Mouse (Mus musculus) adrenal gland, adult (tissue): Measurements from ENCODE around the gene Syndig1.

Experiments used
- DNase-seq, 2 experiments: peaks; one replicate each; pipeline ENCODE4 v3.0.0; 2022 to 2023; ENCODE audit warnings: low spot score in 1 of 2; ENCODE audit not compliant: inconsistent age in 2 of 2

Syndig1 gene

GRCm38 (mm10) chr2:149828911-149829310 is at the start of gene Syndig1:
Syndig1 (plus strand) TSS chr2:149829211.
- no peak for DNase-seq

GRCm38 (mm10) chr2:149798613-149799012 is 30.4 kb upstream of the Syndig1 start:
- no peak for DNase-seq

DNA sequence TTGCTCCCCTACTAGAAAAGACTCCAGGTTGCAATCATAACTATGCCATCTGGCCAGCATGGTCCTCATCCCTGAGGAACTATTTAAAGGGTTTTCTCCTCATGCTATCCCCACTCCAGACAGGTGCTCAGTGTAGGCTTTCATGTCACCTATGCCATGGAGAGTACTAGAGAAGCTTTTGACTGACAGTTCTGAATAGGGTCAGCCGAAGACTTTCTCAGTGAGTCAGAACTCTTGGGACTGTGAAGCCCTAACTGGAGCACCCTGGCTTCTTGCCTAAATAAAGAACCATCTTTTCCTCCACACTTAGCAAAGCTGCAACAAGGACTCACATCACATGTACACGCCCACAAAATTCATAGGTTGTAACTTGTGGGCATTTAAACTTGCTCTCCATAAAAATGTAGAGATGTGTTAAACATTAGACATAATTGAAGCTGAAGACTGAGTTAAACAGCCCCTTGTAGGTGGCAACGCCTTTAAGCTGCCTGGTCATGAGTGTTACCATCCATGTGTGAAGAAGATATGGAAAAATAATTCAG is 24.3 kb upstream of the Syndig1 start:
- no peak for DNase-seq

DNA sequence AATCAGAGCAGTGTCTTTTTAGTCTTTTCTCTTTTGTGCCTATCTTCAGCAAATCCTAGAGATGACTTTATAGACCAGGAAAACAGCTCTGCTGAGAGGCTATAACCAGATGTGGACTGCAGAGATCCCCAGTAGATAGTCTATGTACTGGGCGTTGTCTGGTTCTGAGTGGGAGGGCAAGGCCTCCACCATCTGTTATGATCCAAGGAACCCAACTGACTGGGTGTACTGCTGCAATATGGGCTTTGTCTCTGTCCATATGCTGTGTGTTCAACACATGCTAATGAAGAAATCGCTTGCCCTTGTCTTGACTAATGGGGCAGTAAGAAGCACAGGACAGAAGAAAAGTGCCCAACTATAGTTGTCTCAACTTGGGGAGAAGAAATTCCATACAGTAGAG is 23.8 kb upstream of the Syndig1 start:
- DNase-seq: no peak

DNA sequence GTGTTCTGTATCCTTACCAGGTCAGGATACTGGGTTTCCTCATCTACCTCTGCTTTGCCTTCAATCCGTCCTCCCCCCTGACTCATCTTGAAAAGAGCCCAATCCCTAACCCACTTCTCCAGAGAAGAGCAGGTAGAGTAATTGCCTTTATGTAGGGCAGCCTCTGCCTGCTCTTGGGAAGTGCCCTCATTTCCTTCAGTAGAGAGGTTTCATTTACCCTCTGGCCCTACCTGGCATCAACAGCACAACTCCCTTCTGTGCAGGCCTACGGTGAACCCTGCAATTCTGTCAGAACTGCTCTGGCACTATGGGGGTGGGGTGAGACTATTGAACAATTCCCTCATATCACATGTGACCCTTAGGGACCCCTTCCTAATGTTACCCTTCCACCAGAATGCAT is 16.1 kb upstream of the Syndig1 start:
- no peak for DNase-seq

DNA sequence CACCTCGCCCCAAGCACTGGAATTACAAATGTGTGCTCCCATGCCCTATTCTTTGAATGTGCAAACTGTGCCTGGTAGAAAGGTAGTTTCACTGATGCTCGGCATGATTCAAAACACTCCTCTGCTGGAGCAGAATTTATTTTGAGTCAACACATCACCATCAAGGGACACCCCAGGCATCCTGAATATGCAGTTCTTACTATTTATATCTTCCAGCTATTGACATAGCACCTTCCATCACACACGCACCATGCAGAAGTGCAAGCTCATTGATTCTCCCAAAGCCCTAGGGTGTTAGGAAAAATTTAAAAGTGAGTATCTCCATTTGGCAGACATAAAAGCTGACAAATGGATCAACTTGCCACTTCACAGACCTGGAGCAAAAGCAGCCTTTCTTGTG is 10.6 kb upstream of the Syndig1 start:
- DNase-seq: no peak

GRCm38 (mm10) chr2:149819751-149820150 is 9.3 kb upstream of the Syndig1 start:
- DNase-seq: no peak

- no peak for DNase-seq
Observed at GRCm38 (mm10) chr2:149820201-149820600, 8.8 kb upstream of the Syndig1 start.

- peak in 1 of 2 experiments; percentile 25 for DNase-seq
Observed at GRCm38 (mm10) chr2:149829955-149830535, 1.0 kb downstream of the Syndig1 start.

- peak; percentile 28 to 55 for DNase-seq
Observed at GRCm38 (mm10) chr2:149830536-149831458, 1.8 kb downstream of the Syndig1 start, which contains the start of gene C530025M09Rik. C530025M09Rik (minus strand) TSS chr2:149831213.

DNA sequence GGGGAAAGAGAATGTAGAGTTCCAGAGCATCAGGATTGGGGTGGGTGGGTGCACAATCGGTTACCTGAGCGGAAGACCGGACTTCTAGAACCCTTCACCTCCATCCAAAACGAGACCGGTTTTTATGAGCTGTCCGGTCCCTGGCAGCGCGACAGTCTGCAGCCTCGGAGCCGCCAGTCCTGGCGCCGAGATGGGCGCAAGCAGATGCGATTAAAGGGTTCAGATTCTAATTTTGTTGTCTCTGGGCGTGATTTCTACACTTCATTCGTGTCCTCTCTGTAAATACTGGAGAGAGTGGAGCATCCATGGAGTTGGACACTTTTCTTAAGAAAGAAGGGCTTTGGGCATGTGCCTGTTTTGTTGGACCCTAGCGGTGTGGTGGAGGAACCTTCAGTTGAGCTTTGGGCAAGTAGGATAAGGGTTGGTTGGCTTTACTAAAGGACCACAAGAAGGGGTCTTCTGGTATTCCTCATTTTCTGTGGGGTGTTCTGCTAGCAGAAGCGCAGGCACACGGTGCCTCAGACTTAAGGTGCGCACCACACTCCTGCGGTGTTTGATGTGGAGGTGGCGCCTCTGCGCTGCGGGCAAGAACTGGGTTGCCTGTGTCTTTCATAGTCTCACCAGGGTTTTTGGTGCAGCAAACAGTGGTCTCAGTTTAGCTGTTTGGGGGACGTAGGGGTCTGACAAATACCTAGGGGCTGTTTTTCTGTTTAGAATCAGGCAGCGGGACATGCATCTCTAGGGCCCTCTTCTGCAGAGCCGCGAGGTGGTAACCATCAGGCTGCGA is 2.6 kb downstream of the Syndig1 start:
- peak in 1 of 2 experiments; percentile 35 for DNase-seq

DNA sequence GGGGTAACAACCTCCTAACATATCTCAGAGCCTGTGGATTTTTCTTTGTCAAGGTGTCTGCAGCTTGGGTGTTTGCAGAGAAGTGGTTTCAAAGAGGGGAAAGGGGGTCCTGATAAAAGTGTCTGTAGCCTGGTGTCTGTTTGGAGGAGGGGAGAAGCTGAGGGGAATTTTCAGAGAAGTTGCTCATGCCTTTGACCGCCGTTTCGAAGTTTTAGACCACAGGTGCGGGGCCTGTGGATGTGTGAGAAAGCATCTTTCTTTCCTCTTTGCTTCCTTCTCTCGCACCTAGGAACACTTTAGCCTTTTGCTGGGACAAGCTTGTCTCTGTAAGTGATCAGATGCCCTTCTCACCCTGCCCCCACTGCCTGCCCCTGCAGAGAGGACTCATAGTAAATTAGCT is 3.3 kb downstream of the Syndig1 start:
- DNase-seq: no peak

DNA sequence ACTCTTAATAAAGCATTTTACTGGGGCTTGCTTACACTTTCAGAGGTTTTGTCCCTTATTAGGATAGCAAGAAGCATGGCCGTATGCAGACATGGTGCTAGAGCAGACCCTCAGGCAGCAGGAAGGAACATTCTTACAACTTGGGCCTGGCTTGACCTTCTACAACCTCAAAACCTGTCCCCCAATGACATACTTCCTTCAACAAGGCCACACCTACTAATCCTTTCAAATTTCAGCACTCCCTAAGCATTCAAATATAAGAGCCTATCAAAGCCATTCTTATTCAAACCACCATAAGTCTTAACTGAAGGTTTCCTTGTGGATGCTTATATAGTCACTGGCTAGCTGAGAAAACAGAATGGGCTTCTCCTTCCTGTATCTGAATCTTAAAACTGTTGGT is 6.1 kb downstream of the Syndig1 start:
- no peak for DNase-seq

DNA sequence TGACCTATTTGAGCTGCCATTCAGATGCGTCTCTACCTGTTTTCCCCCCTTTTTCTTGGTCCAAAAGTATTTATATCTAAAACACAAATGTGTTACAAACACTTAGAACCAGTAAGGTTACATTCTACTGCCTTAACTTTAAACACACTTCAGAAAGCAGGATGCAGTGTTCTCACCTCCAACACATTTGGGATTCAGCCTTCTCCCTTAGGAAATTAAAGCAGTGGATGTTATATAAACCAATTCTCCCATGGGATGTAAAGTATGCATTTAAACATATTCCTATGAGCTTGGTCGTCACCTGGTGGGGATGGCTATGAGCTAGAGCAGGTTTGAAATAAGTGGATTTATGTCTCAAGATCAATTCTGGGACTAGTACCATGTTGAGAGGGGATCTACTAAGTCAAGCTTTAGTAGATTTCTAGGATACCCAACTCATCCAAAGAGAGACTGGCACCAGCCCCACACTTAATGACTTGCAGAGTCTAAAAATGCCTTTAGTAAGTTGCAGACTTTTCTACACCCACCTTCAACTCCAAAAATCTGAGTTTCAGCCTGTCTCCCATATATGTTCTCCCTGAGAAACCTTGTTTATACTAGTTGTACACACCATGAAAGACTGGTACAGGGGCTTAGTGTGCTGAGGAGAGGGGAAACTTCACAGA is 7.6 kb downstream of the Syndig1 start:
- no peak for DNase-seq

GRCm38 (mm10) chr2:149839666-149840065 is 10.7 kb downstream of the Syndig1 start:
- DNase-seq: peak in 1 of 2 experiments; percentile 47

GRCm38 (mm10) chr2:149844575-149844974 is 15.6 kb downstream of the Syndig1 start:
- DNase-seq: no peak

DNA sequence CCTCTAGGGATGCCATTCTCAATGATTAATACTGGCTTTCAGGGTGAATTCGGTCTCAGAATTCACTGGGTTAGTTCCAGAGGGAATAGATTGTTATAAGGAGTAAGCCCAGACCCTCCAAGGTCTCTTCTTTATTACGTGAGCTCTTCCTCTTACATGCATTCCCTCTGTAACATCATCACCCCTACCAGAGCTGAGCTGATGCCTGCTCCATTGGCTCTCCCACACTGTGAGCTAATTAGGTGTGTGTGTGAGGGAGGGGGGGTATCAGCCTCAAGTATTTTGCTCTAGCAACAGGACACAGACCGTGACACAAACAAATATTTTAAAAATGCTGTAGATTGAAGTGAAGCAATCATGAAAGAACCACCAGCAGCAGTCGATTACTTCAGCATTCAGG is 19.8 kb downstream of the Syndig1 start:
- DNase-seq: no peak

- DNase-seq: no peak
Observed at GRCm38 (mm10) chr2:149861002-149861401, 32.0 kb downstream of the Syndig1 start.

- no peak for DNase-seq
Observed at GRCm38 (mm10) chr2:149865914-149866435, 37.0 kb downstream of the Syndig1 start.

DNA sequence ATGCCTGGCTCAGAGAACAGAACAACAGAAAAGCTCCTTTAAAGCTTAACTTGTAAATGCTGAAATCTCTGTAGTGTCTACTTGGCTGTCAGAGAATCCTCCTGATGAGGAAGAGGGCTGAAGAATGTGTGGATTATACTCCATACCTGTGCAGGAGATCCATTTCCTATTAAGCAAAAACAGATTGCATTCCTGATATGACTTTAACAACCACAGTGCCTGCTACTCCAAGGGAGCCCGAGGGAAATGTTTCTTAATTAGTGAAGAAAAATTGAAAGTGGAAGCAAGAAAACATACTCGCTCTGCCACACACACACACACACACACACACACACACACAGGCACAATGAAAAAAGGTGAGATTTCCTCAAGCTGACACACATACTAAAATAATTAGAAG is 41.5 kb downstream of the Syndig1 start:
- no peak for DNase-seq
